Mouse (Mus musculus) spleen, adult 2 months (tissue): ENCODE data around the gene Akap14. TPM values are rescaled to one million over a fixed set of nuclear protein-coding genes. Genes with fewer than 3 reads are reported as not detected.
"Not testable (repeated sequence)": the region's sequence is repeated elsewhere in the genome, so short reads cannot be mapped to it uniquely, and the experiment has no call there.

ENCODE experiments used
- DNase-seq, 2 experiments: peaks; one replicate each; pipeline versions ENCODE4 v3.0.0 to v3.0.0-alpha.2; 2012 to 2021; ENCODE audit warnings: low spot score in 2 of 2, low read depth in 1 of 2
- H3K27ac ChIP-seq: fragments of 200-500 bp; 2 replicates; pipeline ENCODE4 v1.5.1; 2012; ENCODE audit warnings: low read length, inconsistent platforms; ENCODE audit not compliant: insufficient read depth
- H3K27me3 ChIP-seq: fragments of 200-500 bp; 2 replicates; pipeline ENCODE4 v1.6.1; 2012; ENCODE audit warnings: mild to moderate bottlenecking, moderate library complexity, low read length, inconsistent platforms; ENCODE audit not compliant: control insufficient read depth, insufficient read depth
- H3K36me3 ChIP-seq: fragments of 200-500 bp; 2 replicates; pipeline ENCODE4 v1.6.1; 2012; ENCODE audit warnings: mild to moderate bottlenecking, low read length, inconsistent platforms; ENCODE audit not compliant: control insufficient read depth, insufficient read depth
- H3K4me1 ChIP-seq: fragments of 200-500 bp; 2 replicates; pipeline ENCODE4 v1.6.1; 2011; ENCODE audit warnings: inconsistent platforms; ENCODE audit not compliant: control insufficient read depth, insufficient read depth, insufficient read length
- H3K4me3 ChIP-seq: fragments of 200-500 bp; 2 replicates; pipeline ENCODE4 v1.5.1; 2011; ENCODE audit warnings: mild to moderate bottlenecking, inconsistent platforms; ENCODE audit not compliant: insufficient read depth, insufficient read length; ENCODE audit errors: extremely low read depth
- CTCF ChIP-seq: fragments of 200-500 bp; IDR thresholded peaks from 2 replicates; pipeline ENCODE4 v1.5.1; 2011; ENCODE audit warnings: mild to moderate bottlenecking, inconsistent platforms; ENCODE audit not compliant: insufficient read depth, insufficient read length, insufficient replicate concordance; ENCODE audit errors: extremely low read depth
- POLR2A ChIP-seq: fragments of 200-500 bp; IDR thresholded peaks from 2 replicates; pipeline ENCODE4 v1.6.1; 2011; ENCODE audit warnings: low read depth, low read length, inconsistent platforms
- WGBS: fragments of 180-500 bp; shearing (Covaris S2); methylation state at CpG from one replicate; pipeline ENCODE4 v1.1.7; 2018; 5-methylcytosine and 5-hydroxymethylcytosine counted together
- polyA plus RNA-seq: library from polyadenylated mRNA; depleted of rRNA; stranded (reverse); fragments of >200 nt; gene quantifications from 2 replicates; pipeline ENCODE4 v1.2.3, GENCODE M21; 2012; rRNA removed

Akap14 gene
- not detected in 2 replicates for polyA plus RNA-seq

DNA sequence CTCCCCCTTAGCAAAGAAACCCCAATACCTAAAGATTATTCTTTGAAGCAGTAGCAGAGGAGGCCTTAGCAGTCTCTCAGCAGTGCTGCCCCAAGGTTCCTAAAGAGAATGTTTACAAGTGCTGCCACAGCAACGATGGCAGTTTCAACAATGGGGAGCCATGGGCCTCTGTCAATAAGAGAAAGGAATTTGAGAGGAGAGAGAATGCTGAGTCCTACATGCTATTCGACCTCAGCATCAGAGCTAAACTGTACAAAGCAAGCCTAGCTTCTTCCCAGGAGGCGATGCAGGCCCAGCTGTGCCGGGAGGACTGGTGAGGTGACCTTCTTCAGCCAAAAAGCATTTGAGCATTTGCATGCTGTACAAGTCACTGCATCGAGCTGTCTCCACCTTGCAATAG, at the start of gene Akap14:
TSS of gene Akap14 (minus strand) at position 101 of the 400 bp plus-strand sequence.
- DNase-seq = no peak
- Histone ChIP-seq H3K27ac (no peak within 1 kb of the TSS), H3K27me3 (no peaks in the 10 kb centered on the region), H3K36me3 (no peaks in the 10 kb centered on the region), H3K4me3 (no peak within 1 kb of the TSS), H3K4me1 (no peaks in the 10 kb centered on the region)
- no peak for TF ChIP-seq POLR2A
- TF ChIP-seq CTCF = no peak
- WGBS = 74% methylated on average over 5 of the region's 5 CpGs

DNA sequence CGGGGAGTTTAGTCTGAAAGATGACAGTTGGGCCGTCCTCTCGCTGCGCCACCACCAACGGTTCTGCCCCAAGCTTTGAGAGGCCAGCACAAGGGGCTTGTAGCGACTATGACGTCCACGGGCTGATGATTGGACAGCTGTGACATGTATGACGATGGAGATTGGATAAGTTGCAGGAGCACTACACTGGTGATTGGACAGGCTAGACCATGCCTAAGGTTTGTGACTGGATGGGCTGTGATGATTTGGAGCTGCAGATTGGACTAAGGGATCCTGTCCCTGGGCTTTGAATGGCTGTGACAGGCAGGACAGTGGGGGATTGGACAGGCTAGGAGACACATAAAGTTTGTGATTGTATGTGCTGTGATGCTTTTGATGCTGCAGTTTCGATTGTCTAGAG, 42.3 kb upstream of the Akap14 start, which contains the start of gene Gm9:
TSS of gene Gm9 (minus strand) at position 101 of the 400 bp plus-strand sequence.
- 86% methylated on average over 10 of the region's 10 CpGs for WGBS
- TF ChIP-seq POLR2A (no peak), CTCF (no peak)
- no peak for DNase-seq
- H3K4me1 ChIP-seq = no peaks in the 10 kb centered on the region
- no peaks in the 10 kb centered on the region for H3K36me3 ChIP-seq
- no peaks in the 10 kb centered on the region for H3K27me3 ChIP-seq
- no peak within 1 kb of the TSS for H3K4me3 ChIP-seq
- H3K27ac ChIP-seq = no peak within 1 kb of the TSS

DNA sequence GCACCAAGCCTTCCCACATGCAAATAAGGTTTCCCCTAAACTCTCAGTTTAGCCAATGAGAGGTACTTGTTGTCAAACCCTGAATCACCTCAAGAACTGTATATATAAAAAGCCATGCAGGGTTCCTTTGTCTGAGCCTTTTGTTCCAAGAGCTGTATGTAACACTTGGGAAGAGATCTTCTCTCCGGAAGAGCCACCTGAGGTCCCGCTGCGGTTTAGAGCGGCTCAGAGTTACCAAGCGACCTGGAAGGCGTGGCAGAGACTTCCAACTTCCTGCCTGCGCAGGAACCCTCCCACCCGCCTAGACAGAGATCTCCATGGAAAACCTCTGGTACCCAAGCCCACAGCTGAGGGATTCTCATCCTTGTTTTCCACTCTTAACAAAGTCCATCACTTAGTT, 30.0 kb upstream of the Akap14 start:
- WGBS = 72% methylated on average over 8 of the region's 8 CpGs
- Histone ChIP-seq H3K36me3 (no peaks in the 10 kb centered on the region), H3K4me3 (no peak overlapping the region), H3K27me3 (no peaks in the 10 kb centered on the region), H3K4me1 (no peaks in the 10 kb centered on the region), H3K27ac (no peak overlapping the region)
- no peak for DNase-seq
- TF ChIP-seq POLR2A = no peak
- TF ChIP-seq CTCF = no peak

DNA sequence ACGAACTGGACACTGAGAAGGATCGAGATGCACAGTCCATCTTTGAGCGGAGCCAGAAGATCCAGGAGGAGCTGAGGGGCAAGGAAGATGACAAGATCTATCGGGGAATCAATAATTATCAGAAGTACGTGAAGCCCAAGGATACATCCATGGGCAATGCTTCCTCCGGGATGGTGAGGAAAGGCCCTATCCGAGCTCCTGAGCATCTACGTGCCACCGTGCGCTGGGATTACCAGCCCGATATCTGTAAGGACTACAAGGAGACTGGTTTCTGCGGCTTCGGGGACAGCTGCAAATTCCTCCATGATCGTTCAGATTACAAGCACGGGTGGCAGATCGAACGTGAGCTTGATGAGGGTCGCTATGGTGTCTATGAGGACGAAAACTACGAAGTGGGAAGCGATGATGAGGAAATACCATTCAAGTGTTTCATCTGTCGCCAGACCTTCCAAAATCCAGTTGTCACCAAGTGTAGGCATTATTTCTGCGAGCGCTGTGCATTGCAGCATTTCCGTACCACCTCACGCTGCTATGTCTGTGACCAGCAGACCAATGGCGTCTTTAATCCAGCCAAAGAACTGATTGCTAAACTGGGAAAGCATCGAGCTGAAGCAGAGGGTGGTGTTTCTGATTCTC, 23.2 kb upstream of the Akap14 start:
- no peak for DNase-seq
- TF ChIP-seq CTCF (no peak), POLR2A (no peak)
- H3K4me3 ChIP-seq = peak overlapping the region; percentile 96
- no peaks in the 10 kb centered on the region for H3K36me3 ChIP-seq
- WGBS = 36% methylated on average over 28 of the region's 28 CpGs
- H3K27ac ChIP-seq = 0 out of 2 replicates have a peak overlapping the region, but pooled peaks have one; percentile 58
- H3K4me1 ChIP-seq = no peaks in the 10 kb centered on the region
- no peaks in the 10 kb centered on the region for H3K27me3 ChIP-seq

DNA sequence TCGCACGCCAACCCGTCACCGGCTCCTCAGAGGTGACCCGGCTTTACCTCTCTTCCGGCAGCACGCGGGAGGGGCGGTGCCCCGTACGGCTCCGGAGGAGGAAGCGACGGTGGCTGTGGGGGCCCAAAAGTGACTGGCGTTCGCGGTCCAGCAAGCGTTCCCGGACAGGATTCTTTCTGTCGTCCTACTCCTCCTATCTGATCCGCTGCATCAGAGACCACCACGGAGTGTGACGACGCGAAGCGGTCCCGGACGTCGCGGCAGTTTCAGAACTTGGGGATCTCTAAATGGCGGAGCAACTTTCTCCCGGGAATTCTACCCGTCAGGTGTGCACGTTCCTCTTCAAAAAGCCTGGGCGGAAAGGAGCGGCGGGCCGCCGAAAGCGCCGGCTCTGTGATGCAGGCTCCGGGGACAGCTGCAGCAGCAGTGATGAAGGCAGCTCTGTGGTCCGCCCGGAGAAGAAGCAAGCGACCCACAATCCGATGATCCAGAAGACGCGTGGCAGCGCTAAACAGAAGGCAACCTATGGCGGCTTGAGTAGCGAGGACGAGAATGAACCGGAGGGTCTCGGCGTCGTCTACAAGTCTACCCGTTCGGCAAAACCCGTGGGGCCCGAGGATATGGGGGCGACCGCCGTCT, 22.6 kb upstream of the Akap14 start, which contains the start of the genes Ndufa1 and Rnf113a1:
TSS of gene Ndufa1 (minus strand) at position 59 of the 639 bp plus-strand sequence.
TSS of gene Rnf113a1 (plus strand) at position 141 of the 639 bp plus-strand sequence.
- 29% methylated on average over 63 of the region's 63 CpGs for WGBS
- no peaks in the 10 kb centered on the region for H3K4me1 ChIP-seq
- H3K4me3 ChIP-seq = peak within 1 kb of the TSS; percentile 96
- no peaks in the 10 kb centered on the region for H3K27me3 ChIP-seq
- H3K36me3 ChIP-seq = no peaks in the 10 kb centered on the region
- peak; percentile 49 to 83 for DNase-seq
- H3K27ac ChIP-seq = peak within 1 kb of the TSS; percentile 58; the same call in 1 of the 2 replicates
- no peak for TF ChIP-seq CTCF
- TF ChIP-seq POLR2A = peak; percentile 7; the same call in 1 of the 2 replicates

DNA sequence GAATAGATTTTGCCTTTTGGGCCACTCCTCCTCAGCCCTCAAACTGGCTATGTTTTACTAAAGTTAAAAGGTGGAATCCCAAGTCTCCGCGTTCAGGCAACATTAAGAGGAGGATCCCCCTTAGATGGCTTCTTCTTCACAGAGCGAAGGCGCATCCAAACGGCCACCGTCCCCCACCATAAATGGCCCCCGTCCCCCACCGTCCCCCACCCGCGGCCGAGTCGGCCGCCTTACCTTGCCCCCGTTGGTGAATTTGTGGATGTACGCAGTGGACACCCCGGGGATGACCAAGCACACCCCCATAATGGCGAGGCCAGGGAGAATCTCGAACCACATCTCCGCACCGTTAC, 22.1 kb upstream of the Akap14 start:
- no peak for DNase-seq
- TF ChIP-seq POLR2A (no peak), CTCF (no peak)
- H3K27ac ChIP-seq = peak overlapping the region; percentile 51; the same call in 1 of the 2 replicates
- WGBS = 35% methylated on average over 20 of the region's 20 CpGs
- H3K27me3 ChIP-seq = no peaks in the 10 kb centered on the region
- H3K4me1 ChIP-seq = no peaks in the 10 kb centered on the region
- peak overlapping the region; percentile 96 for H3K4me3 ChIP-seq
- H3K36me3 ChIP-seq = no peaks in the 10 kb centered on the region

DNA sequence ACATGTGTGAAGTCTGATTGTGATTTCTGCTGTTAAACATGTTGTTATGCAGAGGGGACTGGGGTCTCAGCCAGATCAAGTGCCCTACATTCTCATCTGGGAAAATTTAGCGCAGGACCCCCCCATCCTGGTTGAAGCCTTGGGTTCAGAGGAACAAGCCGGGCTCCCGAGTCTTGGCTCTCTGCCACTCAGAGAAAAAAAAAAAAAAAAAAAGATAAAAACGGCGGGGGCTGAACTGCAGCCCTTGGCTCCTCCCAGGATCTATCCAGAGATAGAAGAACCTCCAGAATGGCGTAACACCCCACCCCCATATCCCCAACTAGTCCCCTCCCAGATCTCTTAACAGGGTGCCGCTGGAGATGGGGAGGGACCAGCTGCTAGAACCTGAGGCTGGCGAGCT, 15.8 kb upstream of the Akap14 start:
- 77% methylated on average over 8 of the region's 8 CpGs for WGBS
- H3K27ac ChIP-seq, H3K36me3 ChIP-seq, H3K27me3 ChIP-seq, H3K4me3 ChIP-seq, H3K4me1 ChIP-seq, DNase-seq: not testable (repeated sequence)
